Mouse (Mus musculus): ENCODE data around the gene Hpf1. TPM values are rescaled to one million over a fixed set of nuclear protein-coding genes. Genes with fewer than 3 reads are reported as not detected.

Hpf1 gene
- polyA plus RNA-seq, 1 experiment from 2014 or later = 43.8 TPM

GRCm38 (mm10) chr8:60912554-60912953, 22.3 kb downstream of the Hpf1 start:
- Histone ChIP-seq H3K9me3 (ENCODE audit: control insufficient read depth, low read length) (no peaks in the 10 kb centered on the region), H3K4me2 (replicated peaks; ENCODE audit: low read depth) (no peak overlapping the region), H3K36me3 (ENCODE audit: control insufficient read depth, insufficient read depth, low read length) (no peaks in the 10 kb centered on the region; the same call in 1 of the 2 replicates), H3K27me3 (ENCODE audit: control insufficient read depth, insufficient read depth, low read length) (no peaks in the 10 kb centered on the region), H3K27ac (replicated peaks) (no peak overlapping the region), H3K4me1 (replicated peaks; ENCODE audit: control insufficient read depth, insufficient read depth) (no peaks in the 10 kb centered on the region), H3K9ac (ENCODE audit: low read length) (no peak overlapping the region), H3K4me3 (ENCODE audit: low read depth, low read length) (no peak overlapping the region)
- TF ChIP-seq EP300 (optimal IDR thresholded peaks at IDR 0.05) (no peak), CTCF (IDR thresholded peaks at IDR 0.05; ENCODE audit: low read depth) (no peak)
- 70% methylated on average over 10 of the region's 10 CpGs for WGBS
- no peak for DNase-seq (ENCODE audit: low spot score)
- ATAC-seq (ENCODE audit: low FRiP score, low TSS enrichment) = no peak

GRCm38 (mm10) chr8:60919069-60919468, 28.9 kb downstream of the Hpf1 start:
- H3K27me3 ChIP-seq (ENCODE audit: control insufficient read depth, insufficient read depth, low read length) = no peaks in the 10 kb centered on the region
- TF ChIP-seq CTCF (IDR thresholded peaks at IDR 0.05; ENCODE audit: low read depth) (no peak), EP300 (optimal IDR thresholded peaks at IDR 0.05) (no peak)
- no peak overlapping the region for H3K27ac ChIP-seq (replicated peaks)
- WGBS = 71% methylated on average over 3 of the region's 3 CpGs
- no peaks in the 10 kb centered on the region for H3K36me3 ChIP-seq (ENCODE audit: control insufficient read depth, insufficient read depth, low read length)
- no peak overlapping the region for H3K4me2 ChIP-seq (replicated peaks; ENCODE audit: low read depth)
- H3K4me3 ChIP-seq (ENCODE audit: low read depth, low read length) = no peak overlapping the region
- no peaks in the 10 kb centered on the region for H3K4me1 ChIP-seq (replicated peaks; ENCODE audit: control insufficient read depth, insufficient read depth)
- H3K9me3 ChIP-seq (ENCODE audit: control insufficient read depth, low read length) = no peaks in the 10 kb centered on the region
- ATAC-seq (ENCODE audit: low FRiP score, low TSS enrichment) = no peak
- no peak for DNase-seq (ENCODE audit: low spot score)
- no peak overlapping the region for H3K9ac ChIP-seq (ENCODE audit: low read length)

- DNase-seq (ENCODE audit: low spot score) (no peak), ATAC-seq (ENCODE audit: low FRiP score, low TSS enrichment) (no peak)
- no peaks in the 10 kb centered on the region for H3K4me1 ChIP-seq (replicated peaks; ENCODE audit: control insufficient read depth, insufficient read depth)
- no peak overlapping the region for H3K4me3 ChIP-seq (ENCODE audit: low read depth, low read length)
- no peak overlapping the region for H3K9ac ChIP-seq (ENCODE audit: low read length)
- TF ChIP-seq CTCF (IDR thresholded peaks at IDR 0.05; ENCODE audit: low read depth) = no peak
- TF ChIP-seq EP300 (optimal IDR thresholded peaks at IDR 0.05) = no peak
- 69% methylated on average over 4 of the region's 4 CpGs for WGBS
- no peak overlapping the region for H3K4me2 ChIP-seq (replicated peaks; ENCODE audit: low read depth)
- H3K27ac ChIP-seq (replicated peaks) = no peak overlapping the region
- H3K27me3 ChIP-seq (ENCODE audit: control insufficient read depth, insufficient read depth, low read length) = no peaks in the 10 kb centered on the region
- no peaks in the 10 kb centered on the region for H3K36me3 ChIP-seq (ENCODE audit: control insufficient read depth, insufficient read depth, low read length)
- H3K9me3 ChIP-seq (ENCODE audit: control insufficient read depth, low read length) = no peaks in the 10 kb centered on the region
Measured at GRCm38 (mm10) chr8:60920176-60920575, 30.0 kb downstream of the Hpf1 start.

- Histone ChIP-seq H3K9ac (ENCODE audit: low read length) (no peak overlapping the region), H3K4me2 (replicated peaks; ENCODE audit: low read depth) (no peak overlapping the region), H3K27me3 (ENCODE audit: control insufficient read depth, insufficient read depth, low read length) (no peaks in the 10 kb centered on the region), H3K9me3 (ENCODE audit: control insufficient read depth, low read length) (no peaks in the 10 kb centered on the region), H3K4me1 (replicated peaks; ENCODE audit: control insufficient read depth, insufficient read depth) (no peaks in the 10 kb centered on the region), H3K36me3 (ENCODE audit: control insufficient read depth, insufficient read depth, low read length) (no peaks in the 10 kb centered on the region), H3K4me3 (ENCODE audit: low read depth, low read length) (no peak overlapping the region), H3K27ac (replicated peaks) (no peak overlapping the region)
- no peak for ATAC-seq (ENCODE audit: low FRiP score, low TSS enrichment)
- TF ChIP-seq EP300 (optimal IDR thresholded peaks at IDR 0.05) (no peak), CTCF (IDR thresholded peaks at IDR 0.05; ENCODE audit: low read depth) (peak; percentile 49)
- no peak for DNase-seq (ENCODE audit: low spot score)
Measured at GRCm38 (mm10) chr8:60933617-60934016, 43.4 kb downstream of the Hpf1 start.

GRCm38 (mm10) chr8:60938717-60939424, 48.7 kb downstream of the Hpf1 start:
- WGBS = 55% methylated on average over 3 of the region's 3 CpGs
- no peaks in the 10 kb centered on the region for H3K4me1 ChIP-seq (replicated peaks; ENCODE audit: control insufficient read depth, insufficient read depth)
- H3K9ac ChIP-seq (ENCODE audit: low read length) = no peak overlapping the region
- H3K27ac ChIP-seq (replicated peaks) = no peak overlapping the region
- ATAC-seq (ENCODE audit: low FRiP score, low TSS enrichment) (no peak), DNase-seq (ENCODE audit: low spot score) (no peak)
- no peaks in the 10 kb centered on the region for H3K36me3 ChIP-seq (ENCODE audit: control insufficient read depth, insufficient read depth, low read length)
- H3K4me3 ChIP-seq (ENCODE audit: low read depth, low read length) = no peak overlapping the region
- H3K27me3 ChIP-seq (ENCODE audit: control insufficient read depth, insufficient read depth, low read length) = no peaks in the 10 kb centered on the region
- no peak overlapping the region for H3K4me2 ChIP-seq (replicated peaks; ENCODE audit: low read depth)
- TF ChIP-seq EP300 (optimal IDR thresholded peaks at IDR 0.05) = no peak
- no peak for TF ChIP-seq CTCF (IDR thresholded peaks at IDR 0.05; ENCODE audit: low read depth)
- no peaks in the 10 kb centered on the region for H3K9me3 ChIP-seq (ENCODE audit: control insufficient read depth, low read length)

GRCm38 (mm10) chr8:60942867-60943266, 52.6 kb downstream of the Hpf1 start:
- ATAC-seq (ENCODE audit: low FRiP score, low TSS enrichment) (no peak), DNase-seq (ENCODE audit: low spot score) (no peak)
- WGBS = 97% methylated on average over 2 of the region's 2 CpGs
- H3K4me1 ChIP-seq (replicated peaks; ENCODE audit: control insufficient read depth, insufficient read depth) = no peaks in the 10 kb centered on the region
- H3K36me3 ChIP-seq (ENCODE audit: control insufficient read depth, insufficient read depth, low read length) = no peaks in the 10 kb centered on the region
- TF ChIP-seq CTCF (IDR thresholded peaks at IDR 0.05; ENCODE audit: low read depth) = peak; percentile 52
- TF ChIP-seq EP300 (optimal IDR thresholded peaks at IDR 0.05) = no peak
- no peak overlapping the region for H3K27ac ChIP-seq (replicated peaks)
- no peak overlapping the region for H3K9ac ChIP-seq (ENCODE audit: low read length)
- H3K4me3 ChIP-seq (ENCODE audit: low read depth, low read length) = no peak overlapping the region
- H3K9me3 ChIP-seq (ENCODE audit: control insufficient read depth, low read length) = no peaks in the 10 kb centered on the region
- no peak overlapping the region for H3K4me2 ChIP-seq (replicated peaks; ENCODE audit: low read depth)
- no peaks in the 10 kb centered on the region for H3K27me3 ChIP-seq (ENCODE audit: control insufficient read depth, insufficient read depth, low read length)
